Mouse (Mus musculus) ovary, adult 18-20 months (tissue): Measurements from ENCODE around the gene Iqsec1.

Experiments used
- DNase-seq: peaks from one replicate; pipeline ENCODE4 v3.0.0; 2022; ENCODE audit warnings: low spot score, mixed read lengths

Gene Iqsec1

GRCm38 (mm10) chr6:90988648-90989317, at the start of gene Iqsec1:
Gene Iqsec1 (minus strand): TSS chr6:90988685.
- DNase-seq, result peak; percentile 82

- no peak for DNase-seq
Measured at GRCm38 (mm10) chr6:91028256-91028655, 39.8 kb upstream of the Iqsec1 start.

- no peak for DNase-seq
Measured at GRCm38 (mm10) chr6:91020810-91021209, 32.3 kb upstream of the Iqsec1 start.

- DNase-seq, result no peak
Measured at GRCm38 (mm10) chr6:91016600-91017230, 28.2 kb upstream of the Iqsec1 start.

- no peak for DNase-seq
Measured at GRCm38 (mm10) chr6:91014198-91014958, 25.9 kb upstream of the Iqsec1 start.

GRCm38 (mm10) chr6:91012458-91012857, 24.0 kb upstream of the Iqsec1 start:
- DNase-seq, result no peak

GRCm38 (mm10) chr6:91011568-91011967, 23.1 kb upstream of the Iqsec1 start:
- DNase-seq, result no peak

GRCm38 (mm10) chr6:91008284-91008830, 19.9 kb upstream of the Iqsec1 start:
- DNase-seq, result no peak

GRCm38 (mm10) chr6:91007207-91007606, 18.7 kb upstream of the Iqsec1 start:
- DNase-seq, result no peak

GRCm38 (mm10) chr6:91004157-91004556, 15.7 kb upstream of the Iqsec1 start:
- DNase-seq, result no peak

GRCm38 (mm10) chr6:91003310-91003995, 15.0 kb upstream of the Iqsec1 start:
- DNase-seq, result no peak

- no peak for DNase-seq
Measured at GRCm38 (mm10) chr6:91001566-91001965, 13.1 kb upstream of the Iqsec1 start.

- DNase-seq, result no peak
Measured at GRCm38 (mm10) chr6:91000819-91001525, 12.5 kb upstream of the Iqsec1 start.

- DNase-seq, result no peak
Measured at GRCm38 (mm10) chr6:90999176-90999575, 10.7 kb upstream of the Iqsec1 start.

GRCm38 (mm10) chr6:90997025-90997424, 8.5 kb upstream of the Iqsec1 start:
- no peak for DNase-seq

- DNase-seq, result no peak
Measured at GRCm38 (mm10) chr6:90996181-90996580, 7.7 kb upstream of the Iqsec1 start.

GRCm38 (mm10) chr6:90988299-90988625, 223 bp downstream of the Iqsec1 start:
- DNase-seq, result no peak

- DNase-seq, result no peak
Measured at GRCm38 (mm10) chr6:90987561-90988298, 755 bp downstream of the Iqsec1 start.

- no peak for DNase-seq
Measured at GRCm38 (mm10) chr6:90984101-90984500, 4.4 kb downstream of the Iqsec1 start.

GRCm38 (mm10) chr6:90974279-90974678, 14.2 kb downstream of the Iqsec1 start:
- DNase-seq, result no peak

- no peak for DNase-seq
Measured at GRCm38 (mm10) chr6:90969341-90969871, 19.1 kb downstream of the Iqsec1 start.
